Mouse (Mus musculus): Measurements from ENCODE around the gene Nckap5l. TPM values are rescaled to one million over a fixed set of nuclear protein-coding genes. Genes with fewer than 3 reads are reported as not detected.
"Not testable (repeated sequence)": the region's sequence is repeated elsewhere in the genome, so short reads cannot be mapped to it uniquely, and the experiment has no call there.

The Nckap5l gene
- polyA plus RNA-seq, 1 experiment from 2014 or later = 6.0 TPM

DNA sequence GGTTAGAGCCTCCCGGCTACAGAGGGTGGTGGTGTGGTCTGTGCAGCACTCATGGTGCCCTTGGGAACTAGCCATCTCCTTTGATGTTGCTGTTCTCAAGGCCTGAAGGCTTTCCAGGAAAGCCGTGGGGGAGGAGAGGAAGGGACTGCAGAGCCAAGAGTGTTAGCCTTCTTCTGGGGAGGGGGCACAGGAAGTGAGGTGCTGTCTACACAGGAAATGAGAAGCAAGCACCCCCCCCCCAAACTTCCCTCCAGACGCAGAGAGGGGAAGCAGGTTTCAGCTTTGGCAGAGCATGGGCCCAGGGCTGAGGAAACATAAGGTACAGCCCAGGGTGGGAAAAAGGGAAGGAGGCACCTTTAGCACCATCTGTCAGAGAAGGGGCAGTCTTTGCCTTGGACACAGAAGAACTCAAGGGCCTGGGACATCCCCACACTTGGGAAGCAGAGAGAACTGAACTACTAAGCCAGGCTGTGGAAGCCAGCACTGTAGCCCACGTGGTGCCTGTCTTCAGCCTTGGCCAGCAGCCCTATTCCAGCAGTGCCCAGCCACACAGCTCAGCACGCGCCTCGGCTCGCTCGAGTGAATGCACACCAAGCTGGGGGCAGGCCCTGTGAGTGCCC lies 8.3 kb downstream of the Nckap5l start:
- no peaks in the 10 kb centered on the region for H3K9me3 ChIP-seq (ENCODE audit: low read length)
- peaks cover 25% of the 10 kb centered on the region for H3K4me1 ChIP-seq (ENCODE audit: insufficient read depth, low read depth, low read length)
- H3K4me2 ChIP-seq (replicated peaks; ENCODE audit: low read depth, low read length) = no peak overlapping the region; the same call in 1 of the 2 replicates
- no peaks in the 10 kb centered on the region for H3K27me3 ChIP-seq (replicated peaks; ENCODE audit: insufficient read depth, low read length)
- ATAC-seq = peak; percentile 64
- TF ChIP-seq CTCF (IDR thresholded peaks at IDR 0.05) (no peak), EP300 (IDR thresholded peaks at IDR 0.05) (peak; percentile 63)
- no peak overlapping the region for H3K9ac ChIP-seq (replicated peaks; ENCODE audit: low read depth)
- peak; percentile 50 for DNase-seq (ENCODE audit: low spot score)
- H3K27ac ChIP-seq (ENCODE audit: low read length) = peak overlapping the region; percentile 68
- H3K4me3 ChIP-seq (ENCODE audit: low read depth, low read length) = no peak overlapping the region
- H3K36me3 ChIP-seq (ENCODE audit: insufficient read depth, low read length) = no peaks in the 10 kb centered on the region
- 26% methylated on average over 9 of the region's 9 CpGs for WGBS

DNA sequence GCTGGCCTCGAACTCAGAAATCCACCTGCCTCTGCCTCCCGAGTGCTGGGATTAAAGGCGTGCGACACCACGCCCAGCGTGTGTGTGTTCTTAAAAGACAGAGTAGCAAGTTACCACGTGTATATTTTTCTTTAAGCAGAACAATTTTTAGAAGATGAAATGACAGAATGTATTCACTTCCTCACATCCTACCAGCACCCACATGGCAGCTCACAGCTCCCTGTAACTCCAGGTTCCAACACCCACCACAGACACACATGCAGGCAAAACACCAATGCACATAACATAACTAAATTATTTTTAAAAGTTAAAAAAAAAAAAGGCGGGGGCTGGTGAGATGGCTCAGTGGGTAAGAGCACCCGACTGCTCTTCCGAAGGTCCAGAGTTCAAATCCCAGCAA lies 11.4 kb downstream of the Nckap5l start:
- H3K9ac ChIP-seq (replicated peaks; ENCODE audit: low read depth); ATAC-seq: not testable (repeated sequence)

DNA sequence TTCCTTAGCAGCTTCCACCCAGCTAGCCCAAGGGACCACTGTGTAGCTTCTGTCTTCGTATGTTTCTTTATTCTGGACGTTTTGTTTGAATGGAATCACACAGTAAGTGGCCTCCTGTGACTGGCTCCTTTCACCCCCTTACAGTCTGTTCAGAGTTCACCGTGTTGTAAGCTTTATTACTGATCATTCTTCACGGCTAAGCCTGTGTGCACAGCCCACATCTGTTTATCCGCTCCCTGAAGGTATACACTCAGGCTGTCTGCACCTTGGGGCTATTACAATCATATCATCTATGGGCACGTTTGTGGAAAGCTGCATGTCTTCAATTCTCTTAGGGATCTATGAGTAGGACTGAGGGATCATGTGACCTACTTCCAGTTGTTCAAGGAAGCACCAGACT lies 12.0 kb downstream of the Nckap5l start:
- no peak overlapping the region for H3K4me2 ChIP-seq (replicated peaks; ENCODE audit: low read depth, low read length)
- no peaks in the 10 kb centered on the region for H3K36me3 ChIP-seq (ENCODE audit: insufficient read depth, low read length)
- no peak overlapping the region for H3K9ac ChIP-seq (replicated peaks; ENCODE audit: low read depth)
- H3K4me3 ChIP-seq (ENCODE audit: low read depth, low read length) = no peak overlapping the region
- WGBS = 59% methylated on average over 6 of the region's 6 CpGs
- no peaks in the 10 kb centered on the region for H3K27me3 ChIP-seq (replicated peaks; ENCODE audit: insufficient read depth, low read length)
- H3K4me1 ChIP-seq (ENCODE audit: insufficient read depth, low read depth, low read length) = peaks cover 22% of the 10 kb centered on the region
- DNase-seq (ENCODE audit: low spot score) (no peak), ATAC-seq (no peak)
- no peaks in the 10 kb centered on the region for H3K9me3 ChIP-seq (ENCODE audit: low read length)
- TF ChIP-seq EP300 (IDR thresholded peaks at IDR 0.05) (no peak), CTCF (IDR thresholded peaks at IDR 0.05) (no peak)
- H3K27ac ChIP-seq (ENCODE audit: low read length) = no peak overlapping the region

More for the DNA sequence above, 11.4 kb downstream of the Nckap5l start:
- DNase-seq (ENCODE audit: low spot score); H3K4me2 ChIP-seq (replicated peaks; ENCODE audit: low read depth, low read length); H3K27ac ChIP-seq (ENCODE audit: low read length); H3K9me3 ChIP-seq (ENCODE audit: low read length); H3K36me3 ChIP-seq (ENCODE audit: insufficient read depth, low read length); H3K27me3 ChIP-seq (replicated peaks; ENCODE audit: insufficient read depth, low read length); H3K4me3 ChIP-seq (ENCODE audit: low read depth, low read length): not testable (repeated sequence)
- WGBS = 90% methylated on average over 10 of the region's 10 CpGs
- peaks cover 19% of the 10 kb centered on the region for H3K4me1 ChIP-seq (ENCODE audit: insufficient read depth, low read depth, low read length)

- 66% methylated on average over 7 of the region's 7 CpGs for WGBS
- no peak overlapping the region for H3K27ac ChIP-seq (ENCODE audit: low read length)
Measured at GRCm38 (mm10) chr15:99442358-99442757, 15.2 kb downstream of the Nckap5l start.

DNA sequence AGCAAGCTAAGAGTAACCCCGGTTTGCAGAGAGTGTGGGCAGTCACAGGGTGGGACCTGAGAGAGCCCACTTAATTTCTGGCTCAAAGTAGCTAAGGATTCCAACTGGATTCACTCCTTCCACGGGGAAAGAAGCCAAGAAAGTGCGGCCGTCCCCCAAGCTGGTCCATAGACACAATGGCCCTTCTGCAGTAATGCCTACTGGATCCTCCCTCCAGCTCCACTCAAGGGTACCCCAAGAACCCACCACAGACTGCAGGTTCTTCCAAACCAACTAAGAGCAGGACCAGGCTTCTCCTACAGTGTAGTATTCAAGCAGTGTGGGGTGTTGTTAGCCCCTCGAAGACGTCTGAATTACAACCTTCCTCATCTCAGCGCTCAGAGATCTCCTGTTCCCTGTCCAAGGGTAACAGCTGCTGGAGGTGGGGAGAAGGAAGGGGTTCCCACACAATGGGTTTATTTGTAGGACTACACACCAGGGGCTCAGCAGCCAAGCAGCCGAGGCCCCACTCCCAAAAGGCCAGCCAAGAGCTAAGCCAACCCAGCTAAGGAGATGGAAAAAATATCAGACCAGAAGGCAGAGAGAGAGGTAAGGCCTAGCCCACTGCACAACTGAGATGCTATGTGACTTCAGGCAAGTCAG lies 16.6 kb downstream of the Nckap5l start:
- 26% methylated on average over 8 of the region's 8 CpGs for WGBS
- TF ChIP-seq CTCF (IDR thresholded peaks at IDR 0.05) = no peak
- no peak for TF ChIP-seq EP300 (IDR thresholded peaks at IDR 0.05)
- peak overlapping the region; percentile 10 for H3K27ac ChIP-seq (ENCODE audit: low read length)
- H3K4me2 ChIP-seq (replicated peaks; ENCODE audit: low read depth, low read length) = no peak overlapping the region
- no peaks in the 10 kb centered on the region for H3K9me3 ChIP-seq (ENCODE audit: low read length)
- H3K4me1 ChIP-seq (ENCODE audit: insufficient read depth, low read depth, low read length) = peaks cover 10% of the 10 kb centered on the region
- ATAC-seq (no peak; the same call in 1 of the 2 replicates), DNase-seq (ENCODE audit: low spot score) (no peak)
- H3K9ac ChIP-seq (replicated peaks; ENCODE audit: low read depth) = no peak overlapping the region
- no peaks in the 10 kb centered on the region for H3K27me3 ChIP-seq (replicated peaks; ENCODE audit: insufficient read depth, low read length)
- no peak overlapping the region for H3K4me3 ChIP-seq (ENCODE audit: low read depth, low read length)
- H3K36me3 ChIP-seq (ENCODE audit: insufficient read depth, low read length) = no peaks in the 10 kb centered on the region

More at GRCm38 (mm10) chr15:99442358-99442757, 15.2 kb downstream of the Nckap5l start:
- Histone ChIP-seq H3K36me3 (ENCODE audit: insufficient read depth, low read length) (no peaks in the 10 kb centered on the region), H3K27me3 (replicated peaks; ENCODE audit: insufficient read depth, low read length) (no peaks in the 10 kb centered on the region), H3K9ac (replicated peaks; ENCODE audit: low read depth) (no peak overlapping the region), H3K4me3 (ENCODE audit: low read depth, low read length) (no peak overlapping the region), H3K4me1 (ENCODE audit: insufficient read depth, low read depth, low read length) (peaks cover 10% of the 10 kb centered on the region), H3K4me2 (replicated peaks; ENCODE audit: low read depth, low read length) (no peak overlapping the region), H3K9me3 (ENCODE audit: low read length) (no peaks in the 10 kb centered on the region)
- ATAC-seq = no peak
- no peak for TF ChIP-seq EP300 (IDR thresholded peaks at IDR 0.05)
- TF ChIP-seq CTCF (IDR thresholded peaks at IDR 0.05) = no peak
- DNase-seq (ENCODE audit: low spot score) = no peak

GRCm38 (mm10) chr15:99440112-99440815 lies 17.3 kb downstream of the Nckap5l start:
- Histone ChIP-seq H3K9ac (replicated peaks; ENCODE audit: low read depth) (no peak overlapping the region), H3K36me3 (ENCODE audit: insufficient read depth, low read length) (no peaks in the 10 kb centered on the region), H3K9me3 (ENCODE audit: low read length) (no peaks in the 10 kb centered on the region), H3K4me1 (ENCODE audit: insufficient read depth, low read depth, low read length) (peaks cover 10% of the 10 kb centered on the region), H3K27me3 (replicated peaks; ENCODE audit: insufficient read depth, low read length) (no peaks in the 10 kb centered on the region), H3K4me2 (replicated peaks; ENCODE audit: low read depth, low read length) (no peak overlapping the region), H3K27ac (ENCODE audit: low read length) (peak overlapping the region; percentile 10; the same call in 1 of the 2 replicates), H3K4me3 (ENCODE audit: low read depth, low read length) (no peak overlapping the region)
- ATAC-seq (peak; percentile 85), DNase-seq (ENCODE audit: low spot score) (peak; percentile 76)
- TF ChIP-seq EP300 (IDR thresholded peaks at IDR 0.05) = no peak
- no peak for TF ChIP-seq CTCF (IDR thresholded peaks at IDR 0.05)
- 43% methylated on average over 2 of the region's 2 CpGs for WGBS
